Mouse (Mus musculus) midbrain, embryonic 12.5 days (tissue): ENCODE data around the gene Fbf1. TPM values are rescaled to one million over a fixed set of nuclear protein-coding genes. Genes with fewer than 3 reads are reported as not detected.

ENCODE experiments used
- ATAC-seq: fragments of 200-750 bp; cut with Nextera tagmentation; 2 replicates; pipeline ENCODE4 v1.8.0; 2017; ENCODE audit warnings: low read depth, moderate TSS enrichment, moderate library complexity; ENCODE audit not compliant: low FRiP score
- H3K27ac ChIP-seq: fragments of 300-500 bp; sonication (generic); replicated peaks from 2 replicates; pipeline ENCODE4 v1.5.1; 2016; ENCODE audit warnings: mild to moderate bottlenecking
- H3K27me3 ChIP-seq: fragments of 300-500 bp; sonication (generic); 2 replicates; pipeline ENCODE4 v1.6.1; 2016; ENCODE audit warnings: mild to moderate bottlenecking
- H3K36me3 ChIP-seq: fragments of 300-500 bp; sonication (generic); 2 replicates; pipeline ENCODE4 v1.6.1; 2016
- H3K4me1 ChIP-seq: fragments of 300-500 bp; sonication (generic); 2 replicates; pipeline ENCODE4 v1.6.1; 2016
- H3K4me2 ChIP-seq: fragments of 300-500 bp; sonication (generic); replicated peaks from 2 replicates; pipeline ENCODE4 v1.6.1; 2016; ENCODE audit warnings: mild to moderate bottlenecking, moderate library complexity
- H3K4me3 ChIP-seq: fragments of 300-500 bp; sonication (generic); 2 replicates; pipeline ENCODE4 v1.5.1; 2016; ENCODE audit warnings: mild to moderate bottlenecking
- H3K9ac ChIP-seq: fragments of 300-500 bp; sonication (generic); replicated peaks from 2 replicates; pipeline ENCODE4 v1.6.1; 2016; ENCODE audit warnings: mild to moderate bottlenecking, moderate library complexity
- H3K9me3 ChIP-seq: fragments of 300-500 bp; sonication (generic); 2 replicates; pipeline ENCODE4 v1.6.1; 2016; ENCODE audit warnings: mild to moderate bottlenecking
- WGBS: fragments of 180-500 bp; shearing (Covaris S2); methylation state at CpG from one replicate; pipeline ENCODE4 v1.1.7; 2016; 5-methylcytosine and 5-hydroxymethylcytosine counted together
- polyA plus RNA-seq: library from polyadenylated mRNA; unstranded; fragments of >200 nt; fragmentation: Nextera tagmentation; extraction: Ambion mirVana; gene quantifications from 2 replicates; pipeline ENCODE4 v1.2.1, GENCODE M21; 2016

Gene Fbf1
- polyA plus RNA-seq, 1 experiment from 2014 or later = 80.2 TPM

- ATAC-seq = no peak
- Histone ChIP-seq H3K9ac (no peak overlapping the region), H3K4me1 (peaks cover 34% of the 10 kb centered on the region), H3K27me3 (peaks cover 79% of the 10 kb centered on the region), H3K9me3 (no peaks in the 10 kb centered on the region), H3K4me3 (peak overlapping the region; percentile 34), H3K27ac (no peak overlapping the region), H3K36me3 (no peaks in the 10 kb centered on the region), H3K4me2 (peak overlapping the region; percentile 42; the same call in 1 of the 2 replicates)
- WGBS = 35% methylated on average over 10 of the region's 10 CpGs
Measured at GRCm38 (mm10) chr11:116110540-116110939, 57.4 kb downstream of the Fbf1 start.

DNA sequence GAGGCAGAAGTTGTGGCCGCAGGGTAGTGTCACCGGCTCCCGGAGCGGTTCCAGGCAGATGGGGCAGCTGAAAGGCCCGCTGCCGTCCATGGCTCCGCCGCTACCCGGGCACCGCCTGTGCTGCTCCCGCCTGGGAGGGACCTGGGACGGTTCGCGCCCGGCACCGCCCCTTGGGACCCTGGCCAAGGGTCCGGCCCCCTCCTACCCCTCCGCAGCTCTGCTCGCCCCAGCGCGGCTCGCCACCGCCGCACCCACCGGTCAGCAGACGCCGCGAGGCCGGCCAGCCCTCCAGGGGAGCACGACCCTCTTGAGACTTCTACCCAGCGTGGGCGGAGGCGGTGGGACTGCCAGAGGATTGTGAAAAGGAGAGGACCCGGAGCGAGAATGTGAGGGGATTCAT is 57.8 kb downstream of the Fbf1 start:
- peaks cover 83% of the 10 kb centered on the region for H3K27me3 ChIP-seq
- 1% methylated on average over 33 of the region's 35 CpGs for WGBS
- no peak overlapping the region for H3K9ac ChIP-seq
- H3K4me1 ChIP-seq = peaks cover 34% of the 10 kb centered on the region
- no peaks in the 10 kb centered on the region for H3K36me3 ChIP-seq
- peak overlapping the region; percentile 34 for H3K4me3 ChIP-seq
- H3K9me3 ChIP-seq = no peaks in the 10 kb centered on the region
- peak overlapping the region; percentile 42 for H3K4me2 ChIP-seq
- H3K27ac ChIP-seq = no peak overlapping the region
- no peak for ATAC-seq

- Histone ChIP-seq H3K27ac (no peak overlapping the region), H3K4me1 (peaks cover 34% of the 10 kb centered on the region), H3K9ac (no peak overlapping the region), H3K4me3 (peak overlapping the region; percentile 34), H3K9me3 (no peaks in the 10 kb centered on the region), H3K36me3 (no peaks in the 10 kb centered on the region), H3K27me3 (peaks cover 85% of the 10 kb centered on the region), H3K4me2 (peak overlapping the region; percentile 42)
- ATAC-seq = no peak
- 2% methylated on average over 54 of the region's 70 CpGs for whole genome bisulfite sequencing
Measured at GRCm38 (mm10) chr11:116109441-116110081, 58.4 kb downstream of the Fbf1 start.

- no peak for ATAC-seq
- Histone ChIP-seq H3K36me3 (no peaks in the 10 kb centered on the region), H3K4me2 (no peak overlapping the region), H3K9me3 (no peaks in the 10 kb centered on the region), H3K9ac (no peak overlapping the region), H3K27me3 (peaks cover 85% of the 10 kb centered on the region), H3K27ac (no peak overlapping the region), H3K4me1 (peaks cover 44% of the 10 kb centered on the region), H3K4me3 (no peak overlapping the region)
- 3% methylated on average over 23 of the region's 23 CpGs for WGBS
Measured at GRCm38 (mm10) chr11:116108464-116109137, 59.4 kb downstream of the Fbf1 start.

GRCm38 (mm10) chr11:116107777-116108285 is 60.1 kb downstream of the Fbf1 start:
- no peaks in the 10 kb centered on the region for H3K36me3 ChIP-seq
- H3K4me3 ChIP-seq = no peak overlapping the region
- H3K27me3 ChIP-seq = peaks cover 77% of the 10 kb centered on the region
- no peak overlapping the region for H3K4me2 ChIP-seq
- H3K4me1 ChIP-seq = peaks cover 44% of the 10 kb centered on the region
- no peaks in the 10 kb centered on the region for H3K9me3 ChIP-seq
- no peak overlapping the region for H3K9ac ChIP-seq
- no peak overlapping the region for H3K27ac ChIP-seq
- no peak for ATAC-seq
- 7% methylated on average over 19 of the region's 19 CpGs for WGBS

GRCm38 (mm10) chr11:116106963-116107776 is 60.8 kb downstream of the Fbf1 start:
- Histone ChIP-seq H3K9me3 (no peaks in the 10 kb centered on the region), H3K9ac (no peak overlapping the region), H3K4me2 (no peak overlapping the region), H3K27me3 (peaks cover 76% of the 10 kb centered on the region), H3K4me1 (peaks cover 48% of the 10 kb centered on the region), H3K27ac (no peak overlapping the region), H3K36me3 (no peaks in the 10 kb centered on the region), H3K4me3 (no peak overlapping the region)
- WGBS = 13% methylated on average over 14 of the region's 14 CpGs
- no peak for ATAC-seq

DNA sequence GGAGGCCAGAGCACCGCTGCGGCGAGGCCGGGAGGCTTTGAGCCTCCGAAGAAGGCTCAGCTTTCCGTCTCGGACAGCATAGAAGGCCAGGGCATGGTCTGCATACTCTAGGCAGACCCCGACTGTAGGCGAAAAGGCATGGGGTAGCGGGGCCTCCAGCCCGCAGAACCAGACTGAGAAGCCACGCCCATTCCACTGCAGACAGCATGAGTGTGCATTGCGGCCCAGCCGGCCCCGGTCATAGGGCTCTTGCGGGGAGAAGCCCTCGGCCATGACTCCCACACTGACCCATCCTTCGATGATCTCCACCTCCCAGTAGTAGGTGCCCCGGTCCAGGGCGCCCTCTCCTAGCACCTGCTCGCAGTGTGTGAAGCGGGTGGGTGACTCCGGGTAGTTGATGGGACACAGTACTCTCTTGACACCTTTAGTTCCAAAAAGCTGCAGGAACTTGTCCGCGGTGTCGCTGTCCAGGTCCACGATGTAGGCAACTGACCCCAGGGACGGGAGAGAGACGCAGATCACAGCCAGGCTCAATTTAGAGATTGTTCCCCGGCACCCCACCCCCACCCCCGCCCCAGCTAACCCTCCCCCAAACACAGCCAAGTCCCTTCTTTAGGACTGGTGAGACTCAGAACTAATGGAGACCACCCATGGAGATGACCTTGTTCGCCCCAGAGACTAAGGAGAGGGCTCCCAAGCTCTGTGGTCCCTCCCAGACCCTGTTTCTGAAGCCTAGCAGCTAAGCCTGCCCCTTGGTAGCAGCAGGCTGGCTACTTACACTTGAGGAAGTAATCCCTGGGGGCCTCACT is 61.6 kb downstream of the Fbf1 start:
- 0 out of 2 replicates have a peak overlapping the region, but pooled peaks have one; percentile 24 for H3K9ac ChIP-seq
- H3K4me3 ChIP-seq = no peak overlapping the region
- H3K4me2 ChIP-seq = peak overlapping the region; percentile 41
- H3K36me3 ChIP-seq = no peaks in the 10 kb centered on the region
- no peak for ATAC-seq
- peaks cover 56% of the 10 kb centered on the region for H3K4me1 ChIP-seq
- H3K9me3 ChIP-seq = no peaks in the 10 kb centered on the region
- peaks cover 68% of the 10 kb centered on the region for H3K27me3 ChIP-seq
- WGBS = 23% methylated on average over 32 of the region's 32 CpGs
- H3K27ac ChIP-seq = no peak overlapping the region

- peaks cover 55% of the 10 kb centered on the region for H3K27me3 ChIP-seq
- ATAC-seq = no peak
- WGBS = 98% methylated on average over 2 of the region's 2 CpGs
- peaks cover 54% of the 10 kb centered on the region for H3K4me1 ChIP-seq
- no peaks in the 10 kb centered on the region for H3K36me3 ChIP-seq
- no peak overlapping the region for H3K27ac ChIP-seq
- H3K4me2 ChIP-seq = no peak overlapping the region
- no peaks in the 10 kb centered on the region for H3K9me3 ChIP-seq
- no peak overlapping the region for H3K4me3 ChIP-seq
- no peak overlapping the region for H3K9ac ChIP-seq
Measured at GRCm38 (mm10) chr11:116105065-116105464, 62.9 kb downstream of the Fbf1 start.

DNA sequence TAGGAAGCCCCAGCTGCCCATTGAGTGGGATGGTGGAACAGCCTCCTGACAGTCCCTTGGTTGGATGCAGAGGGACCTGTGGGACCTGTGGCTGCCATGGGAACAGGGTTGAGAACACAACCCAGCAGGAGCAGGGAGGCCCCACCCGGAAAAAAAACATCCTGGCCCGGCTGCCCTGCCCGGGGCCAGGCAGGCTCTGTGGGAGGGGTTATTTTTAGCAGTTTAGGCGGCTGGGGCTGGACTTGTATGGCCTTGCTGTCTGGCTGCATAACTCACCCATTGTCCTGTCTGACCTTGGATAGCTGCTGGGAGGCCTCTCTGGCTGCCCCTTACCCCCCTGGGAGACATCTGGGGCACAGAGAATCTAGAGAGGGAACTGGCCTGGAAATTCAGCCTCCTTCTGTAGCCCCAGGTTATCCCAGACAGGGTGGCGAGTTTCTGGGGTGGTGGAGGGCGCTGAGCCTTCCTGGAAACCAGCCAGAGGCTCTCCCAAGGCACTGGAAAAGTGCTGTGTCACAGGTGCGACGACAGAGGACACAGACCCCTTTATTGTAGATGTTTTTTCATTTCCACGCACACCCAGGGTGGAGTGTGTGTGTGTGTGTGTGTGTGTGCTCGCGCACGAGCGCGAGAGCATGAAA is 63.8 kb downstream of the Fbf1 start:
- H3K27ac ChIP-seq = peak overlapping the region; percentile 11; the same call in 1 of the 2 replicates
- no peak overlapping the region for H3K9ac ChIP-seq
- H3K27me3 ChIP-seq = peaks cover 46% of the 10 kb centered on the region
- no peaks in the 10 kb centered on the region for H3K9me3 ChIP-seq
- no peak overlapping the region for H3K4me3 ChIP-seq
- peaks cover 45% of the 10 kb centered on the region for H3K4me1 ChIP-seq
- ATAC-seq = no peak
- no peak overlapping the region for H3K4me2 ChIP-seq
- H3K36me3 ChIP-seq = no peaks in the 10 kb centered on the region
- WGBS = 52% methylated on average over 14 of the region's 14 CpGs

DNA sequence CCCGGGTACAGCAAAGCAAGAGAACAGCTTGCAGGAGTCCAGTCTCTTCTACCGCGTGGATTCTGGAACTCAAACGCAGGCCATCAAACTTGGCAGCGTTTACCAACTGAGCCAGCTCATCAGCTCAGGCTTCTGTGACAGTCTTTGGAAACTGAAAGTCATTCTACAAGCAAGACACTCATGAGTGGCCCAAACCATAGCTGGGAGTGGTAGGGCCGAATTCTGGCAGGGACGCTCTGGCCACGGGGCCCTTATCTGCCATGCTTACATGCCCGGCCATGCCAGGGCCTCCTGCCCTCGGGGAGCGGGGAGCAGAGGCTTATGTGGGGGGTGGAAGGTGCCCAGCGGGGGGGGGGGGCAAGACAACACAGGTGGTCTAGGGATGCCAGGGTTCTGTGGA is 64.4 kb downstream of the Fbf1 start:
- ATAC-seq = no peak
- Histone ChIP-seq H3K36me3 (no peaks in the 10 kb centered on the region), H3K4me2 (no peak overlapping the region), H3K27me3 (peaks cover 40% of the 10 kb centered on the region), H3K4me1 (peaks cover 41% of the 10 kb centered on the region), H3K4me3 (no peak overlapping the region), H3K9me3 (no peaks in the 10 kb centered on the region), H3K27ac (no peak overlapping the region), H3K9ac (no peak overlapping the region)
- 89% methylated on average over 11 of the region's 12 CpGs for WGBS

DNA sequence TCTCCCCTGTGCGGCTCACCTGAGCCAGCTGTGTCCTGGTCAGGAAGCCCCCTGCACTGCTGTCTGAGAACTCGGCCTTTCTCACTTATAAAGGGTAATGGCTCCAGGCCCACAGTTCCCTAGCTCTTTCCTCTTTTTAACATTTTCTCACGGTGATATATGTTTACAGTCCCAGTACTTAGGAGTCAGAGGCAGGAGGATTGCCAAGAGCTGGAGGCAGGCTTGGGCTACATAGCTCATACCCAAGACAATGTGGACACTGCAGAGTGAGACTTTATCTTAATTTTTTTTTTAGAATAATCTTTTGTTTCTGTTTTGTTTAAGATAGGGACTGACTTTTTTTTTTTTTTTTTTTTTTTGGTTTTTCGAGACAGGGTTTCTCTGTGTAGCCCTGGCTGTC is 65.5 kb downstream of the Fbf1 start:
- H3K27ac ChIP-seq = peak overlapping the region; percentile 58
- H3K36me3 ChIP-seq = no peaks in the 10 kb centered on the region
- H3K27me3 ChIP-seq = peaks cover 29% of the 10 kb centered on the region
- H3K4me1 ChIP-seq = peaks cover 37% of the 10 kb centered on the region
- no peak for ATAC-seq
- no peaks in the 10 kb centered on the region for H3K9me3 ChIP-seq
- WGBS = 63% methylated on average over 3 of the region's 4 CpGs
- H3K9ac ChIP-seq = no peak overlapping the region
- H3K4me2 ChIP-seq = no peak overlapping the region
- no peak overlapping the region for H3K4me3 ChIP-seq
